Mouse (Mus musculus) bone marrow macrophage, adult 2 months (primary cell): ENCODE measurements around the gene Coasy. TPM values are rescaled to one million over a fixed set of nuclear protein-coding genes. Genes with fewer than 3 reads are reported as not detected.

Experiments
- H3K27ac ChIP-seq: 2 replicates; pipeline ENCODE4 v1.5.1; 2012; ENCODE audit warnings: low read depth, low read length; ENCODE audit not compliant: insufficient read depth
- H3K4me1 ChIP-seq: 2 replicates; pipeline ENCODE4 v1.6.1; 2012; ENCODE audit warnings: low read length; ENCODE audit not compliant: control insufficient read depth, insufficient read depth
- H3K4me3 ChIP-seq: 2 replicates; pipeline ENCODE4 v1.5.1; 2012; ENCODE audit warnings: mild to moderate bottlenecking, low read length, moderate library complexity; ENCODE audit not compliant: insufficient read depth
- CTCF ChIP-seq: IDR thresholded peaks from 2 replicates; pipeline ENCODE4 v1.5.1; 2012; ENCODE audit warnings: low read depth, mild to moderate bottlenecking, low read length, moderate library complexity
- POLR2A ChIP-seq: IDR thresholded peaks from 2 replicates; pipeline ENCODE4 v1.6.1; 2012; ENCODE audit warnings: mild to moderate bottlenecking, low read depth, low read length, borderline replicate concordance
- polyA plus RNA-seq: library from polyadenylated mRNA; stranded (reverse); fragments of >200 nt; gene quantifications from 2 replicates; pipeline ENCODE4 v1.2.4, GENCODE M21; 2012; ENCODE audit not compliant: missing spikeins, insufficient read depth, insufficient read length

Gene Coasy
- polyA plus RNA-seq, 1 experiment, result 19.6 TPM

DNA sequence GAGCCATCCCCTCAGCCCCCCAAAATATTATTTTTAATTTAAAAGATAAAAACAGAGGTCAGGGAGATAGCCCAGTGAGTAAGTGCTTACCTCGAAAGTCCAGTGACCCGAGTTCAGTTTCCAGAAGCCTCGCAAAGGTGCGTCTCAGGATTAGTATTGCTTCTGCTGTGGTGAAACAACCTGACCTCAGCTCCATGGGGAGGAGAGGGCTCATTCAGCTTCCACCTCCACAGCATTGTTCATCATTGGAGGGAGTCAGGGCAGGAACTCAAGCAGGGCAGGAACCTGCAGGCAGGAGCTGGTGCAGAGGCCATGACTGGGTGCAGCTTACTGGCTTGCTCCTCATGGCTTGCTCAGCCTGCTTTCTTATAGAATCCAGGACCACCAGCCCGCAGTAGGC is 21.3 kb upstream of the Coasy start:
- H3K27ac ChIP-seq, result no peak overlapping the region
- H3K4me1 ChIP-seq, result peaks cover 4% of the 10 kb centered on the region; the same call in 1 of the 2 replicates
- TF ChIP-seq CTCF (no peak), POLR2A (no peak)
- H3K4me3 ChIP-seq, result no peak overlapping the region

DNA sequence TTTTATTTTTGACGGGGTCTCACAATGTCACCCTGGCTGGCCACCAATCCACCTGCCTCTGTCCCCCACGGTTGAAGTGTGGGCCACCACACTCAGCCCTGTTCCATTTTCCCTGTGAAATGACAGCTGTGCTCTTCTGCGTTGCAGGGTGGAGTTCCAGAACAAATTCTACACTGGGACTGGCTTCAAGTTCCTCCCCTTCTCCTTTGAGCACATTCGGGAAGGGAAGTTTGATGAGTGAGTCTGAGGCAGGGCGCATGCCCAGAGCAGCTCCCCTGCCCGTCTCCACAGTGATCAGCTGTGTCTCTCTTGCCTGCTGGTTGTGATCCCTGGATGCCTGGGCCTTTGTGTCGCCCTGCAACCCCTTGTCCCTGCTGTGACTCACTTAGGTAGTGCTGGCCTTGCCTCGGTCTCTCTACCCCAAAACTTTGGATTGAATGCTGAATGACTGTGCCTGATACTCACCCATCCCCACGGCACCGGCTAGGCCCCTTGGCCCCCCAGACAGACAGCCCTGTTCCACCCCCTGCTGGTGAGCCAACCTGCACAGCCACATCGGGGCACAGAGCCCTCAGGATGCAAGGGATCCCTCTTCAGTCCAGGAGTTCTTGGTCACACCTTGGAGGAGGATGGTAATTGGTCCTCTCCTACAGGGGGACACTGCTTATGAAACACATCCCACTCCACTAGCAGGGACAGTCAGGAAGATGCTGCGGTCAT is 20.0 kb upstream of the Coasy start:
- H3K4me3 ChIP-seq, result no peak overlapping the region
- no peak overlapping the region for H3K27ac ChIP-seq
- H3K4me1 ChIP-seq, result peaks cover 6% of the 10 kb centered on the region; the same call in 1 of the 2 replicates
- TF ChIP-seq CTCF, result no peak
- TF ChIP-seq POLR2A, result no peak

DNA sequence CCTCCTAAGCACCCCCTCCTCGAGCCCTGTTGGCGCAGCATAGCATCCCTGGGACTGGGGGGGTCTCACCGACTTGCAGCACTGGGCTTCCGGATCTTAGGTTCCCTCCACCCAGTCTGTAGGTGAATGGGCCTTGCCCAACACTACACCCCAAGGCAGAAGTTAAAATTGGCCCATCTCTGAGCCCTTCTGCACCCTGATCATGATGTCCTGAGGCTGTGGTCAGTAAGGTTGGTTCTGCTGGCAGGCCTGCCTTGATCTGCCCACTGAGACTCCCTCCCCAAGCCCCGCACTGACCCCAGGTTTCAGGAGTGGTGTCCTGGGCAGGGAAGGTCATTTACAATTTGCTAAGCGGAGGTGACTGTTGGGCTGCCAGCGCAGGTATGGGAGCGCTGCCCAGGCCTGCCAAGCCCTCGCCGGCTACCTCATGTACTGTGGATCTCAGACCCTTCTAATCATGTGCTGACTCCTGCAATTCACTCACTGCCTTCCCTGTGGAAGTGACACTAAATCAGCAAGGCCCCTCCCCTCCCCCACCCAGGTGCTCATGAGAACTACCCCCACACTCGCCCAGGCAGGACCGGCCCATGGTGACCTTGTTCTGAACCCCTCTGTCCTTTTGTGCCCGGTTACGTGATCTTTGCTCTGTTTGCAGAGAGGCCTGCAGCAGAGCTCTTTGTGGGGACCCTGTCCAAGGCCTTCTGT is 19.2 kb upstream of the Coasy start:
- H3K4me1 ChIP-seq, result peaks cover 7% of the 10 kb centered on the region; the same call in 1 of the 2 replicates
- no peak overlapping the region for H3K27ac ChIP-seq
- TF ChIP-seq POLR2A, result no peak
- TF ChIP-seq CTCF, result no peak
- no peak overlapping the region for H3K4me3 ChIP-seq

DNA sequence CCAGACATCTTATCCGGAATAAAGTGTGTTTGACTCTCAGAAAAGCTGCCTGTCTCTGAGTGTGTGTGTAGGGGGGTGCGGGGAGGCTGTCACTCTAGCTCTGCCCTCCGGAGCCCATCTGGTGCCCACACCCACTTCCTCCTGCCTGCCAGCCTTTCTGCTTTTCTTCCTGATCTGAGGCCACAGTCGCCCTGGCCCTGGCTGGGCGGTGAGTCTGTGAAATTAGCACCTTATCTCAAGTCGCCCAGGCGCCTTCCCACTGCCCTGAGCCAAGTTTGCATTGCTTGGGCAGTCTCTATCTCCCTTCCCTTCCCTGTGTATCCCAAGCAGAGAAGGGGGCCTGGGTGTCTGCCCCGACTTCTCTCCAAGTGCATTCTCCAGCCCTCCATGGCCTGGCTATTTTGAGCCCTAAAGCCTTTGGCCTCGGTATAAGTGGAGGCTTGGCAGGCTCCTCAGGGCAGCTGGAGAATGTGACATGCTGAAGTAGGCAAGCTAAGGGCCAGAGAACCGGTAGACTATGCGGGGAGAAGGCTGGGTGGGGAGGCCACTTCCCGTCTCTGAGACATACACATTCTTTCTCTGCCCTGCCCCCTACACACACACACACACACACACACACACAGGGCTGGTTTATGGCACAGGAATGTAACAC is 18.6 kb upstream of the Coasy start:
- TF ChIP-seq POLR2A, result no peak
- TF ChIP-seq CTCF, result no peak
- H3K4me1 ChIP-seq, result peaks cover 7% of the 10 kb centered on the region
- no peak overlapping the region for H3K27ac ChIP-seq
- no peak overlapping the region for H3K4me3 ChIP-seq

DNA sequence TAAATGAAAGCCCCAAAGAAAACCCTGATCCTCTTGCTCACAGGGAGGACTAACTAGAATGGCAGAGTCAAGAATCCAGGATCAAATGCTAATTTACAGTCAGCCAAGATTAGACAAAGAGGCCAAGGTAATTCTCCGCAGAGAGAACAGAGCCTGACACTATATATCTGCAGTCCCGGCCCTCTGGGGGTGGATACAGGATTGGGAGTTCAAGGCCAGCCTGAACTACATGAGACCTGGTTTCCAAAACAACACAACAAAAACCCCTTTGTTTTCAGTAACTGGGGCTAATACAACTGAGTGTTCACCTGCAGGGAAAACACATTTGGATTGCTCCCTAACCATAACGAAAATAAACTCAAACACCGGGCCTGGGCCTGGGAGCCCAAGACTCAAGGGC is 17.9 kb upstream of the Coasy start:
- TF ChIP-seq CTCF (no peak), POLR2A (no peak)
- Histone ChIP-seq H3K4me3 (no peak overlapping the region), H3K4me1 (peaks cover 10% of the 10 kb centered on the region), H3K27ac (no peak overlapping the region)

DNA sequence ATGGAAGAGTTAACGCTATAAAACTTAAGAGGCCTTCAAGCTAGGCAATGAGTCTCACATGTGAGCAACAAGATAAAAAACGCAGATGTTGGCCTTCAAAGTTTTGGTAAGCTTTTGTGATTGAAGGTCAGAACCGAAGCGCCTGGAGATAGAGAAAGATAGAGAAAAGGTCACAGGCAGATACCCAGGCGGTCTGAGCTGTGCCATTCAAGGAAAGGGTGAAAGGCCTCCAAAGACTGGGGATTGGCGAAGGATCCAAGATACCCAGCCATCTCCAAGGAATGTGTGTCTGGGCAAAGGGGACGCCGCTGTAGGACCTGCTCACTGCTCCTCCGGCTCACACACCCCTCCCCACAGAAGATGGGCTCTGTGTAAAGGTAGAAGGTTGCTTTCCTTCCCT is 17.4 kb upstream of the Coasy start:
- no peak for TF ChIP-seq POLR2A
- TF ChIP-seq CTCF, result no peak
- H3K27ac ChIP-seq, result no peak overlapping the region
- peaks cover 10% of the 10 kb centered on the region for H3K4me1 ChIP-seq
- H3K4me3 ChIP-seq, result no peak overlapping the region

DNA sequence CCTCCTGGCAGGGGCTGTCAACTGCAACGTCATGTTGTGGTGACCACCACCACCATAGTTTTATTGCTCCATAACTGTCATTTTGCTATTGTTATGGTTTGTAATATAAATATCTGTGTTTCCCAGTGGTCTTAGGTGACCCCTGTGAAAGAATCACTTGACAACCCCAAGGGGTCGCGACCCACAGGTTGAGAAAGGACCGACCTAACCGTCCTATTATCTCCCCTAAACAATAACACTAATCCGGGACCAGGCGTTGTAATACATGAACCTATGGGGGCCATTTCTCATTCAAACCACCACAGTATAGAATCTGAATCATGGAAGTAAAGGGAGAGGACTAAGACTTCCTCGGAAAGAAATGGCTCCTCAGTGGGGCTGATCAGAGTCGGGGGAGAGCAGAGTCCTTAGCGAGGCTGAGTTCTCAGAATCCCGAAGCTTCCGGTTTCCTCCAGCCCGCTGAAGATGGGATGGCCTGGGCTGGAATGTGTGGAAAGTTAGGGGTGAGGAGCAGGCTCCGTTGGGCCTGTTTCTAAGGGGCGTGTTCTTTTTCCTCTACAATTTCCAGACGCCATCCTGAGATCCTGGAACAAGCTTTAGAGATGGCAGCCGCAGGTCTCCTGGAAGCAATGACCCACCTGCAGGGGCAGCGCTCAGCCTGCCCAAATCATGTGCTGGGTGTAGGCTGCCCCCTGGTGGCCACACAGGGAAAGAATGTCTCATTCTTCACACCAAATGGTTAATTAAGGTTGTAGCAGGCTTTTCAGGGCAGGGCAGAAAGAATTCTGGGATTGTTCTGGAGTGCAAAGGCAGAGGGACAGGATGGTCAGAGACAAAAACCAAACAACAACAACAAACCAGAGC is 15.6 kb upstream of the Coasy start:
- H3K27ac ChIP-seq, result no peak overlapping the region
- TF ChIP-seq POLR2A (no peak), CTCF (peak; percentile 97)
- H3K4me3 ChIP-seq, result peak overlapping the region; percentile 23
- peaks cover 17% of the 10 kb centered on the region for H3K4me1 ChIP-seq

DNA sequence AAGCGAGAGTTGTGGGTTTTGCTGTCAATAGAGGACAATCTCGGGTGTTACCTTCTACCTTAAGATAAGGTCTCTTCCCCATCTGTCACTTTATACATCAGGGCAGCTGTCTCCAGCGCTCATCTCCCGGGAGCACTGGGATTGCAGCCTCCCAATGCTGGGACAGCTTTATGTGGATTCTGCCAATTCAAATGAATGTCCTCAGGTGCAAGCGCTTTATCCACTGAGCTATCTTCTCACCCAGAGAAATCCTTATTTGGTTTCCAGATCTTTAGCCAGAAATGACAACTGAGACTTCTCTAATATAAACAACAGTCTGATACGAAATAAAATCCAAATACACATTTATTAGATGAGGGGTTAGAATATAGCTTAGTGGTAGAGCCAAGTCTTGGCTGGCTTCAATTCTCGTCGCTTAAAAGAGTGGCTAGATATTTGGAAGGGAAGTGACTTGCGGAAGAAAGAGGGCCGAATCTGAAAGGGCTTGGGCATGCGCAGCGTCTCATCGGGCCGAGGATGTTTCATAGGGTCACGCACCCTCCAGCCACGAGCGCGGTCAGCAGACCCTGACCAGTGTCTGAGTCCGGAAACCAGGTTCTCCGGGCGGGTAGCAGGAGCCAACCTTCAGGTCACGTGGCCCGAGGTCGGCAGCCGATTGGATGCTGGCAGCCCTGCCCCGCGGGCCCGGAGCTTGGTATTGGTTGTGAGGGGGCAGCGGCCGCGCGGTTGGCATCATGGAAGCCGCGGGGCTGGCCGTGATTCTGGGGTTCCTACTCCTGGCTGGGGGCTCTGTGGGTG is 12.8 kb upstream of the Coasy start, which contains the start of gene Naglu:
Gene Naglu (plus strand): TSS at position 622 of the 798 bp plus-strand sequence.
- H3K4me1 ChIP-seq, result peaks cover 13% of the 10 kb centered on the region
- H3K27ac ChIP-seq, result peak within 1 kb of the TSS; percentile 73
- no peak for TF ChIP-seq CTCF
- no peak; the same call in 1 of the 2 replicates for TF ChIP-seq POLR2A
- peak within 1 kb of the TSS; percentile 81 for H3K4me3 ChIP-seq
